Mouse (Mus musculus): ENCODE data around the gene Adamts18.

- TF ChIP-seq CTCF (IDR thresholded peaks at IDR 0.05; ENCODE audit: low read depth) (no peak), EP300 (IDR thresholded peaks at IDR 0.05; ENCODE audit: low read depth) (no peak)
These were observed 79.6 kb downstream of the Adamts18 start for GRCm38 (mm10) chr8:113768861-113769410.
